Mouse (Mus musculus): ENCODE data around the gene Ccl1. TPM values are rescaled to one million over a fixed set of nuclear protein-coding genes. Genes with fewer than 3 reads are reported as not detected.

Gene Ccl1
- total and polyA plus RNA-seq, 3 experiments, result 95.3 to 153 (median 133) TPM

GRCm38 (mm10) chr11:82181331-82181730, 124.2 kb downstream of the Ccl1 start:
- Histone ChIP-seq H3K9me3 (replicated peaks; ENCODE audit: low read length) (no peaks in the 10 kb centered on the region), H3K4me1 (ENCODE audit: control insufficient read depth in 1 of 2, insufficient read depth in 2 of 2) (peaks cover 37 to 90% of the 10 kb centered on the region in 2 experiments), H3K4me2 (ENCODE audit: insufficient read depth, low read depth, poor library complexity, severe bottlenecking) (no peak overlapping the region), H3K79me2 (replicated peaks; ENCODE audit: control insufficient read depth, extremely low read depth, insufficient read depth, poor library complexity, severe bottlenecking) (no peaks in the 10 kb centered on the region), H3K9ac (ENCODE audit: insufficient read depth, low read depth) (no peak overlapping the region), H3K4me3 (replicated peaks in 1 of 3; ENCODE audit: low read depth in 2 of 3, low read length in 2 of 3, poor library complexity in 1 of 3) (no peak overlapping the region), H3K27me3 (replicated peaks) (no peaks in the 10 kb centered on the region), H3K27ac (ENCODE audit: insufficient read depth, low read depth) (no peak overlapping the region), H3K36me3 (replicated peaks in 1 of 2; ENCODE audit: control insufficient read depth in 1 of 2, insufficient read depth in 1 of 2, low read length in 1 of 2) (peaks cover 0 to 1% of the 10 kb centered on the region in 2 experiments)
- in situ Hi-C loops (cut with MboI; ENCODE audit: low pct_ligation_motif_present, low pct_unique_long_range_greater_than_20kb, low sequenced_read_pairs) (loop anchor here (5.0 to 25.0 kb wide), 2 partner anchors 129 to 544 kb away; no protein-coding TSS in a partner anchor), dilution Hi-C loops (cut with MboI; ENCODE audit: extremely low pct_ligation_motif_present, extremely low pct_unique_long_range_greater_than_20kb, low sequenced_read_pairs) (no loop called here)
- no peak for DNase-seq (ENCODE audit: extremely low read depth)
- TF ChIP-seq MXI1 (IDR thresholded peaks at IDR 0.05; ENCODE audit: low read depth, low read length) (no peak), IRF4 (IDR thresholded peaks at IDR 0.05; ENCODE audit: low read depth, low read length) (no peak), ZMIZ1 (IDR thresholded peaks at IDR 0.05; ENCODE audit: low read depth, low read length) (no peak), EP300 (IDR thresholded peaks at IDR 0.05; ENCODE audit: low read length) (no peak), UBTF (IDR thresholded peaks at IDR 0.05; ENCODE audit: low read depth, low read length) (no peak), TBP (conservative IDR thresholded peaks at IDR 0.05; ENCODE audit: low read depth, low read length) (no peak), USF2 (conservative IDR thresholded peaks at IDR 0.05; ENCODE audit: low read depth, low read length) (no peak), ETS1 (conservative IDR thresholded peaks at IDR 0.05; ENCODE audit: low read depth, low read length) (no peak), JUN (IDR thresholded peaks at IDR 0.05; ENCODE audit: insufficient read depth, low read depth, low read length) (no peak), CTCF (conservative IDR thresholded peaks at IDR 0.05 in 1 of 2, IDR thresholded peaks at IDR 0.05 in 1 of 2; ENCODE audit: low read depth in 2 of 2, low read length in 2 of 2) (no peak)

- in situ Hi-C loops (cut with MboI; ENCODE audit: low pct_ligation_motif_present, low pct_unique_long_range_greater_than_20kb, low sequenced_read_pairs), result loop anchor here (5.0 to 25.0 kb wide), 3 partner anchors 103 to 541 kb away; no protein-coding TSS in a partner anchor
Measured at GRCm38 (mm10) chr11:82178161-82178560, 127.3 kb downstream of the Ccl1 start.

More at GRCm38 (mm10) chr11:82178161-82178560, 127.3 kb downstream of the Ccl1 start:
- no peak overlapping the region for H3K4me2 ChIP-seq (ENCODE audit: insufficient read depth, low read depth, poor library complexity, severe bottlenecking)
- H3K4me1 ChIP-seq (ENCODE audit: control insufficient read depth in 1 of 2, insufficient read depth in 2 of 2), result peaks cover 11 to 78% of the 10 kb centered on the region in 2 experiments
- peaks cover 0 to 1% of the 10 kb centered on the region in 2 experiments for H3K36me3 ChIP-seq (replicated peaks in 1 of 2; ENCODE audit: control insufficient read depth in 1 of 2, insufficient read depth in 1 of 2, low read length in 1 of 2)
- no peaks in the 10 kb centered on the region for H3K27me3 ChIP-seq (replicated peaks)
- DNase-seq (ENCODE audit: extremely low read depth), result no peak
- H3K79me2 ChIP-seq (replicated peaks; ENCODE audit: control insufficient read depth, extremely low read depth, insufficient read depth, poor library complexity, severe bottlenecking), result no peaks in the 10 kb centered on the region
- H3K27ac ChIP-seq (ENCODE audit: insufficient read depth, low read depth), result no peak overlapping the region
- H3K4me3 ChIP-seq (replicated peaks in 1 of 3; ENCODE audit: low read depth in 2 of 3, low read length in 2 of 3, poor library complexity in 1 of 3), result no peak overlapping the region
- H3K9ac ChIP-seq (ENCODE audit: insufficient read depth, low read depth), result no peak overlapping the region
- dilution Hi-C loops (cut with MboI; ENCODE audit: extremely low pct_ligation_motif_present, extremely low pct_unique_long_range_greater_than_20kb, low sequenced_read_pairs), result no loop called here
- TF ChIP-seq SIN3A (IDR thresholded peaks at IDR 0.05; ENCODE audit: low read length) (no peak), ZMIZ1 (IDR thresholded peaks at IDR 0.05; ENCODE audit: low read depth, low read length) (no peak), IRF4 (IDR thresholded peaks at IDR 0.05; ENCODE audit: low read depth, low read length) (no peak), ELF1 (IDR thresholded peaks at IDR 0.05; ENCODE audit: low read depth, low read length) (no peak), RCOR1 (conservative IDR thresholded peaks at IDR 0.05; ENCODE audit: low read depth, low read length) (no peak), CTCF (conservative IDR thresholded peaks at IDR 0.05 in 1 of 2, IDR thresholded peaks at IDR 0.05 in 1 of 2; ENCODE audit: low read depth in 2 of 2, low read length in 2 of 2) (no peak), MAFK (IDR thresholded peaks at IDR 0.05; ENCODE audit: insufficient replicate concordance, low read length) (no peak), ZKSCAN1 (IDR thresholded peaks at IDR 0.05; ENCODE audit: borderline replicate concordance, low read depth, low read length) (no peak), NELFE (IDR thresholded peaks at IDR 0.05; ENCODE audit: low read depth, low read length) (no peak), ETS1 (conservative IDR thresholded peaks at IDR 0.05; ENCODE audit: low read depth, low read length) (no peak), KAT2A (IDR thresholded peaks at IDR 0.05; ENCODE audit: insufficient replicate concordance, low read length) (no peak), POLR2A (IDR thresholded peaks at IDR 0.05; ENCODE audit: low read depth, low read length) (no peak)
- H3K9me3 ChIP-seq (replicated peaks; ENCODE audit: low read length), result no peaks in the 10 kb centered on the region

Data from CH12.LX (cell line).